Mouse (Mus musculus) forebrain, embryonic 16.5 days (tissue): ENCODE data around the gene Slc38a11. TPM values are rescaled to one million over a fixed set of nuclear protein-coding genes. Genes with fewer than 3 reads are reported as not detected.

Experiments
- ATAC-seq: fragments of 200-750 bp; cut with Nextera tagmentation; 2 replicates; pipeline ENCODE4 v1.8.0; 2017; ENCODE audit warnings: mild to moderate bottlenecking, moderate library complexity
- H3K27ac ChIP-seq: fragments of 300-500 bp; sonication (generic); 2 replicates; pipeline ENCODE4 v1.5.1; 2014; ENCODE audit warnings: low read length, control low read depth
- H3K27me3 ChIP-seq: fragments of 300-500 bp; sonication (generic); replicated peaks from 2 replicates; pipeline ENCODE4 v1.6.1; 2014; ENCODE audit warnings: low read length; ENCODE audit not compliant: control insufficient read depth, insufficient read depth
- H3K36me3 ChIP-seq: fragments of 300-500 bp; sonication (generic); 2 replicates; pipeline ENCODE4 v1.6.1; 2014; ENCODE audit not compliant: control insufficient read depth, insufficient read depth
- H3K4me1 ChIP-seq: fragments of 300-500 bp; sonication (generic); replicated peaks from 2 replicates; pipeline ENCODE4 v1.6.1; 2014; ENCODE audit warnings: low read length; ENCODE audit not compliant: control insufficient read depth, insufficient read depth
- H3K4me2 ChIP-seq: fragments of 300-500 bp; sonication (generic); 2 replicates; pipeline ENCODE4 v1.6.1; 2014; ENCODE audit warnings: mild to moderate bottlenecking, low read length, control low read depth
- H3K4me3 ChIP-seq: fragments of 300-500 bp; sonication (generic); replicated peaks from 2 replicates; pipeline ENCODE4 v1.5.1; 2014; ENCODE audit warnings: mild to moderate bottlenecking, low read length, control low read depth
- H3K9ac ChIP-seq: fragments of 300-500 bp; sonication (generic); replicated peaks from 2 replicates; pipeline ENCODE4 v1.6.1; 2014; ENCODE audit warnings: low read depth, low read length, control low read depth
- H3K9me3 ChIP-seq: fragments of 300-500 bp; sonication (generic); 2 replicates; pipeline ENCODE4 v1.6.1; 2016; ENCODE audit warnings: low read length; ENCODE audit not compliant: control insufficient read depth
- WGBS: fragments of 180-500 bp; shearing (Covaris S2); extraction: QIAGEN DNeasy Blood & Tissue Kit; methylation state at CpG from one replicate; pipeline ENCODE4 v1.1.7; 2014; 5-methylcytosine and 5-hydroxymethylcytosine counted together
- microRNA-seq: library from miRNA; unstranded; fragments of <30 nt; microRNA quantifications from one replicate; pipeline ENCODE4, GENCODE M21; 2017
- polyA plus RNA-seq: library from polyadenylated mRNA; unstranded; fragments of >200 nt; fragmentation: Nextera tagmentation; extraction: Ambion mirVana; gene quantifications from 2 replicates; pipeline ENCODE4 v1.2.1, GENCODE M21; 2015

Slc38a11 gene
- polyA plus RNA-seq, 1 experiment from 2014 or later, result 1.1 TPM

- Histone ChIP-seq H3K9me3 (no peaks in the 10 kb centered on the region), H3K27me3 (no peaks in the 10 kb centered on the region), H3K9ac (no peak overlapping the region), H3K27ac (no peak overlapping the region), H3K4me1 (no peaks in the 10 kb centered on the region), H3K4me2 (no peak overlapping the region), H3K36me3 (no peaks in the 10 kb centered on the region), H3K4me3 (no peak overlapping the region)
- no peak for ATAC-seq
- WGBS, result 89% methylated on average over 6 of the region's 6 CpGs
Measured at GRCm38 (mm10) chr2:65268731-65269130, 95.1 kb downstream of the Slc38a11 start.

GRCm38 (mm10) chr2:65267834-65268233 is 96.0 kb downstream of the Slc38a11 start:
- peak; percentile 26; the same call in 1 of the 2 replicates for ATAC-seq

DNA sequence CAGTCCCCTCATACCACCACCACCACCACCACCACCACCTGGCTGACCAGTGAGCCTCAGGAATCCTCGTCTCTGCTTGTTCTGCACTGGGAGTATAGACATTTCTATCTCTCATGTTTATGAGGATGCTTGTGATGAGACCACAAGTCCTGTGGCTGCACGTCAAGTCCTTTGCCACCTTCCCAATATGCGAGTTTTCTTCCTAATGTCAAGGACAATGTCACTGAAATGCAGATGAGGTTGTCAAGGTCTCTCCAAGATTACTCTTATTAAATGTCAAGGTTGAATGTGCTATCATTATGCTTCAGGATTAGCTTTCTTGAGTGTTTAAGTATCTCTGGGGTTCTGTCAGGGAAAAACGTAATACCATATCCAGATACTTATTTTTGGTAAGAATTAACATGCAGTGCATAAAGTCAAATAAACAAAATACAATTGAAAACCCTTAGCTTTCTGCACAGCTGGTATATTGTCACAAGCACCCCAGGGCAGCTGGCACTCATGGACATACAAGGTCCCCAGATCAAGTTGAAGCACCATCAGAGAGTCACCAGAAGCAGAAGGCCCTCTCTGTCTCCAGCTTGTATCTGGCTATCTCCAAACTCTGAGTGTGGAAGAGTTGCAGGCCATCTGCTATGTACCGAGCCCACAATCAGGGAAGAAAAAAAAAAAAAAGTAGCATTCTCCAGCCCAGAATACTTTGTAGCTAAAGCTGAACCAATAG is 97.1 kb downstream of the Slc38a11 start:
- Histone ChIP-seq H3K4me1 (no peaks in the 10 kb centered on the region), H3K27ac (no peak overlapping the region), H3K9me3 (no peaks in the 10 kb centered on the region), H3K36me3 (no peaks in the 10 kb centered on the region), H3K9ac (no peak overlapping the region), H3K4me3 (no peak overlapping the region), H3K4me2 (no peak overlapping the region), H3K27me3 (no peaks in the 10 kb centered on the region)
- no peak for ATAC-seq
- 85% methylated on average over 5 of the region's 5 CpGs for WGBS

More at GRCm38 (mm10) chr2:65267834-65268233, 96.0 kb downstream of the Slc38a11 start:
- Histone ChIP-seq H3K27ac (no peak overlapping the region), H3K9me3 (no peaks in the 10 kb centered on the region), H3K27me3 (no peaks in the 10 kb centered on the region), H3K9ac (no peak overlapping the region), H3K4me1 (no peaks in the 10 kb centered on the region), H3K4me3 (no peak overlapping the region), H3K36me3 (no peaks in the 10 kb centered on the region), H3K4me2 (no peak overlapping the region)
- 10% methylated on average over 4 of the region's 4 CpGs for WGBS

Small RNA genes lying within 50 kb of the gene (microRNA-seq; reads per million reads assigned to microRNA genes)
- not detected for gene Mir6337

Other genes with a start within 250 kb of the Slc38a11 start
- 3.3 and 3.8 TPM in 2 replicates for gene Cobll1, start 124.6 kb downstream of the Slc38a11 start, polyA plus RNA-seq
- gene Scn3a, start 203.6 kb upstream of the Slc38a11 start, polyA plus RNA-seq, result 55.8 and 57.4 TPM in 2 replicates